Mouse (Mus musculus): ENCODE measurements around the gene Fcgr1. TPM values are rescaled to one million over a fixed set of nuclear protein-coding genes. Genes with fewer than 3 reads are reported as not detected.
"Not testable (repeated sequence)": the region's sequence is repeated elsewhere in the genome, so short reads cannot be mapped to it uniquely, and the experiment has no call there.

The Fcgr1 gene
- polyA plus RNA-seq, 1 experiment = not detected

GRCm38 (mm10) chr3:96247356-96248140 lies 46.2 kb downstream of the Fcgr1 start:
- TF ChIP-seq POLR2A (IDR thresholded peaks at IDR 0.05; ENCODE audit: insufficient read depth, low read depth, low read length) (no peak), CTCF (IDR thresholded peaks at IDR 0.05; ENCODE audit: insufficient read depth, low read depth, low read length) (no peak)
- 40% methylated on average over 11 of the region's 11 CpGs for WGBS
- no peak overlapping the region for H3K27ac ChIP-seq (ENCODE audit: insufficient read depth, low read depth, low read length)
- no peak overlapping the region; the same call in 1 of the 2 replicates for H3K4me3 ChIP-seq (ENCODE audit: insufficient read depth, low read depth, low read length)
- peaks cover 2% of the 10 kb centered on the region; the same call in 1 of the 2 replicates for H3K4me1 ChIP-seq (ENCODE audit: control insufficient read depth, insufficient read depth, low read length)

- not testable (repeated sequence) for H3K4me1 ChIP-seq (ENCODE audit: control insufficient read depth, insufficient read depth, low read length); H3K27ac ChIP-seq (ENCODE audit: insufficient read depth, low read depth, low read length)
- H3K4me3 ChIP-seq (ENCODE audit: insufficient read depth, low read depth, low read length) = peak within 1 kb of the TSS; percentile 52
- 0% methylated on average over 6 of the region's 47 CpGs for WGBS
These were observed 47.3 kb downstream of the Fcgr1 start, which contains the start of gene Hist2h3c1 for GRCm38 (mm10) chr3:96246427-96246856. Gene Hist2h3c1 (plus strand): TSS chr3:96246685.

- peak overlapping the region; percentile 52 for H3K4me3 ChIP-seq (ENCODE audit: insufficient read depth, low read depth, low read length)
- H3K27ac ChIP-seq (ENCODE audit: insufficient read depth, low read depth, low read length); H3K4me1 ChIP-seq (ENCODE audit: control insufficient read depth, insufficient read depth, low read length): not testable (repeated sequence)
- 0% methylated on average over 11 of the region's 21 CpGs for WGBS
These were observed 47.8 kb downstream of the Fcgr1 start for GRCm38 (mm10) chr3:96246018-96246417.

- WGBS = under 1% methylated on average over 35 of the region's 88 CpGs
- not testable (repeated sequence) for H3K4me1 ChIP-seq (ENCODE audit: control insufficient read depth, insufficient read depth, low read length)
- H3K4me3 ChIP-seq (ENCODE audit: insufficient read depth, low read depth, low read length) = peak within 1 kb of the TSS; percentile 66
- H3K27ac ChIP-seq (ENCODE audit: insufficient read depth, low read depth, low read length) = peak within 1 kb of the TSS; percentile 95
These were observed 48.5 kb downstream of the Fcgr1 start, which contains the start of gene Hist2h2aa1 for GRCm38 (mm10) chr3:96245003-96245886. Gene Hist2h2aa1 (plus strand): TSS chr3:96245497.

GRCm38 (mm10) chr3:96243921-96244572 lies 49.7 kb downstream of the Fcgr1 start:
- H3K27ac ChIP-seq (ENCODE audit: insufficient read depth, low read depth, low read length) = peak overlapping the region; percentile 59
- WGBS = 79% methylated on average over 7 of the region's 7 CpGs
- no peak overlapping the region for H3K4me3 ChIP-seq (ENCODE audit: insufficient read depth, low read depth, low read length)
- TF ChIP-seq POLR2A (IDR thresholded peaks at IDR 0.05; ENCODE audit: insufficient read depth, low read depth, low read length) = no peak
- no peak for TF ChIP-seq CTCF (IDR thresholded peaks at IDR 0.05; ENCODE audit: insufficient read depth, low read depth, low read length)
- peaks cover 2% of the 10 kb centered on the region; the same call in 1 of the 2 replicates for H3K4me1 ChIP-seq (ENCODE audit: control insufficient read depth, insufficient read depth, low read length)

- no peak for TF ChIP-seq CTCF (IDR thresholded peaks at IDR 0.05; ENCODE audit: insufficient read depth, low read depth, low read length)
- no peak for TF ChIP-seq POLR2A (IDR thresholded peaks at IDR 0.05; ENCODE audit: insufficient read depth, low read depth, low read length)
- no peak overlapping the region for H3K4me3 ChIP-seq (ENCODE audit: insufficient read depth, low read depth, low read length)
- WGBS = 54% methylated on average over 9 of the region's 9 CpGs
- H3K27ac ChIP-seq (ENCODE audit: insufficient read depth, low read depth, low read length) = 0 out of 2 replicates have a peak overlapping the region, but pooled peaks have one; percentile 58
- H3K4me1 ChIP-seq (ENCODE audit: control insufficient read depth, insufficient read depth, low read length) = peaks cover 4% of the 10 kb centered on the region; the same call in 1 of the 2 replicates
These were observed 53.0 kb downstream of the Fcgr1 start for GRCm38 (mm10) chr3:96240799-96241197.

- H3K4me1 ChIP-seq (ENCODE audit: control insufficient read depth, insufficient read depth, low read length) = not testable (repeated sequence)
- peak within 1 kb of the TSS; percentile 52 for H3K4me3 ChIP-seq (ENCODE audit: insufficient read depth, low read depth, low read length)
- 2% methylated on average over 41 of the region's 85 CpGs for WGBS
- TF ChIP-seq POLR2A (IDR thresholded peaks at IDR 0.05; ENCODE audit: insufficient read depth, low read depth, low read length) = peak; percentile 42; the same call in 1 of the 2 replicates
- H3K27ac ChIP-seq (ENCODE audit: insufficient read depth, low read depth, low read length) = peak within 1 kb of the TSS; percentile 58
These were observed 53.6 kb downstream of the Fcgr1 start, which contains the start of gene Hist2h2aa2 for GRCm38 (mm10) chr3:96239949-96240798. Gene Hist2h2aa2 (minus strand): TSS chr3:96240276.

GRCm38 (mm10) chr3:96238954-96239793 lies 54.6 kb downstream of the Fcgr1 start, which contains the start of gene Hist2h3c2:
Gene Hist2h3c2 (minus strand): TSS chr3:96239127.
- Histone ChIP-seq H3K27ac (ENCODE audit: insufficient read depth, low read depth, low read length) (peak within 1 kb of the TSS; percentile 57; the same call in 1 of the 2 replicates), H3K4me3 (ENCODE audit: insufficient read depth, low read depth, low read length) (peak within 1 kb of the TSS; percentile 52)
- under 1% methylated on average over 21 of the region's 68 CpGs for WGBS
- H3K4me1 ChIP-seq (ENCODE audit: control insufficient read depth, insufficient read depth, low read length) = not testable (repeated sequence)

Data from olfactory bulb, adult 2 months (tissue).